Mouse (Mus musculus) limb, embryonic 14.5 days (tissue): Measurements from ENCODE around the gene Uqcc1. TPM values are rescaled to one million over a fixed set of nuclear protein-coding genes. Genes with fewer than 3 reads are reported as not detected.

Experiments used
- ATAC-seq: fragments of 200-750 bp; cut with Nextera tagmentation; 2 replicates; pipeline ENCODE4 v1.8.0; 2017; ENCODE audit warnings: low read depth, moderate number of reproducible peaks, moderate TSS enrichment; ENCODE audit not compliant: low FRiP score
- DNase-seq: peaks from one replicate; pipeline ENCODE4 v3.0.0-alpha.2; 2015; ENCODE audit warnings: low spot score
- H3K27ac ChIP-seq: fragments of 300-500 bp; sonication (generic); replicated peaks from 2 replicates; pipeline ENCODE4 v1.5.1; 2014; ENCODE audit warnings: low read depth, mild to moderate bottlenecking, low read length, moderate library complexity, mixed read lengths
- H3K27me3 ChIP-seq: fragments of 300-500 bp; sonication (generic); 2 replicates; pipeline ENCODE4 v1.6.1; 2014; ENCODE audit warnings: low read length, mixed read lengths; ENCODE audit not compliant: control insufficient read depth, insufficient read depth
- H3K36me3 ChIP-seq: fragments of 300-500 bp; sonication (generic); 2 replicates; pipeline ENCODE4 v1.6.1; 2014; ENCODE audit warnings: mild to moderate bottlenecking, low read length, moderate library complexity, mixed read lengths; ENCODE audit not compliant: control insufficient read depth, insufficient read depth
- H3K4me1 ChIP-seq: fragments of 300-500 bp; sonication (generic); 2 replicates; pipeline ENCODE4 v1.6.1; 2014; ENCODE audit warnings: antibody characterized with exemption, low read length, mixed read lengths; ENCODE audit not compliant: control insufficient read depth, insufficient read depth
- H3K4me2 ChIP-seq: fragments of 300-500 bp; sonication (generic); replicated peaks from 2 replicates; pipeline ENCODE4 v1.6.1; 2014; ENCODE audit warnings: low read depth, mild to moderate bottlenecking, low read length, moderate library complexity; ENCODE audit not compliant: severe bottlenecking
- H3K4me3 ChIP-seq: fragments of 300-500 bp; sonication (generic); replicated peaks from 2 replicates; pipeline ENCODE4 v1.5.1; 2014; ENCODE audit warnings: low read length
- H3K9ac ChIP-seq: fragments of 300-500 bp; sonication (generic); 2 replicates; pipeline ENCODE4 v1.6.1; 2014; ENCODE audit warnings: mild to moderate bottlenecking, low read depth, low read length, moderate library complexity; ENCODE audit not compliant: severe bottlenecking
- H3K9me3 ChIP-seq: fragments of 300-500 bp; sonication (generic); 2 replicates; pipeline ENCODE4 v1.6.1; 2016; ENCODE audit warnings: low read length; ENCODE audit not compliant: control insufficient read depth
- POLR2A ChIP-seq: fragments of 200-500 bp; IDR thresholded peaks from 2 replicates; pipeline ENCODE4 v1.8.0; 2012; ENCODE audit warnings: inconsistent platforms, mild to moderate bottlenecking, moderate library complexity, borderline replicate concordance; ENCODE audit not compliant: insufficient read depth, insufficient read length; ENCODE audit errors: extremely low read depth
- WGBS: fragments of 180-500 bp; shearing (Covaris S2); extraction: QIAGEN DNeasy Blood & Tissue Kit; methylation state at CpG from one replicate; pipeline ENCODE4 v1.1.7; 2014; 5-methylcytosine and 5-hydroxymethylcytosine counted together
- polyA plus RNA-seq, 2 experiments: library from polyadenylated mRNA; depleted of rRNA in 1 of 2; stranded (reverse) in 1 of 2; unstranded in 1 of 2; fragments of >200 nt; fragmentation: Nextera tagmentation in 1 of 2; extraction: Ambion mirVana in 1 of 2; gene quantifications; 2 replicates each; pipeline versions ENCODE4 v1.2.1 to v1.2.3; 2012 to 2014

The Uqcc1 gene
- polyA plus RNA-seq, 2 experiments: 42.1 to 58.5 TPM

GRCm38 (mm10) chr2:155805925-155806255 is 124.2 kb downstream of the Uqcc1 start:
- Histone ChIP-seq H3K27me3 (no peaks in the 10 kb centered on the region), H3K36me3 (no peaks in the 10 kb centered on the region), H3K4me3 (no peak overlapping the region), H3K9ac (no peak overlapping the region), H3K27ac (no peak overlapping the region), H3K9me3 (no peaks in the 10 kb centered on the region), H3K4me2 (no peak overlapping the region), H3K4me1 (no peaks in the 10 kb centered on the region)
- no peak for DNase-seq
- WGBS: 78% methylated on average over 6 of the region's 6 CpGs
- no peak for TF ChIP-seq POLR2A
- no peak for ATAC-seq

GRCm38 (mm10) chr2:155805231-155805924 is 124.7 kb downstream of the Uqcc1 start:
- H3K4me2 ChIP-seq: no peak overlapping the region
- H3K4me3 ChIP-seq: no peak overlapping the region
- H3K36me3 ChIP-seq: no peaks in the 10 kb centered on the region
- TF ChIP-seq POLR2A: no peak
- DNase-seq: no peak
- 40% methylated on average over 6 of the region's 6 CpGs for WGBS
- no peak for ATAC-seq
- no peak overlapping the region for H3K9ac ChIP-seq
- H3K27ac ChIP-seq: no peak overlapping the region
- no peaks in the 10 kb centered on the region for H3K27me3 ChIP-seq
- H3K9me3 ChIP-seq: no peaks in the 10 kb centered on the region
- H3K4me1 ChIP-seq: no peaks in the 10 kb centered on the region

DNA sequence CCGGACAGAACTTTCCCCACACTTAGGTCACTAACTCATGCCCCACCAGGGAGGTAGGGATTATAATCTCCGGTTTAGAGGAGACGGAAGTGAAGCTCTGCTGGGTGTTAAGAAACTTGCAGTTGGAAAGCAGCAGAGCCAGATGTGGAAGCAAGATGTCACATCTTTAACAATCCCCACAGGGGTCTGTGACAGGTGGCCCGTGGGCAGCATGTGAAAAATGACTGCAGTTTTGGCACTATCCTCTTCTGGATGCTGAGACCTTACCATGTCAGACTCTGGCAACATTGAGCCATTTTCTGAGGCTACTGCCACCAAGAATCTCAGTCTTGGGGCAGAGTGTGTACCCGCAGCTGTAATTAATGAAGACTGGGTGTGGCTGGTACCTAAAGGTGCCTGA is 126.1 kb downstream of the Uqcc1 start:
- DNase-seq: no peak
- Histone ChIP-seq H3K27me3 (no peaks in the 10 kb centered on the region), H3K9me3 (no peaks in the 10 kb centered on the region), H3K36me3 (no peaks in the 10 kb centered on the region), H3K4me3 (no peak overlapping the region), H3K27ac (no peak overlapping the region), H3K4me1 (no peaks in the 10 kb centered on the region), H3K9ac (no peak overlapping the region), H3K4me2 (no peak overlapping the region)
- no peak for TF ChIP-seq POLR2A
- 62% methylated on average over 5 of the region's 5 CpGs for WGBS
- ATAC-seq: no peak

DNA sequence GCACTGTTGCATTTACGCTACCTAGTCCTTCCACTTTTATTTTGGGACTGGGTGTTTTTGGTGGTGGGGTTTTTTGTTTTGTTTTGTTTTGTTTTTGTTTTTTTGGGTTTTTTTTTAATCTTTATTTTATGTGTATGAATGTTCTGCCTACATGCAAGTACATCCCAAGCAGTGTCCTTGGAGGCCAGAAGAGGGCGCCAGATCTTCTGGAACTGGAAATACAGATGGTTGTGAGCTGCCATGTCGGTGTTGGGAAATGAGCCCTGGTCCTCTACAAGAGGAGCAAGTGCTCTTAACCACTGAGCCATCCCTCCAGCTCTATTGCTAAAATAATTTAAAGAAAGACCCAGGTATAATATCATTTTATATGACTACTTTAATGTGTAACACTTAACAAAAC is 127.3 kb downstream of the Uqcc1 start:
- no peaks in the 10 kb centered on the region for H3K4me1 ChIP-seq
- DNase-seq (no peak), ATAC-seq (no peak)
- H3K9ac ChIP-seq: no peak overlapping the region
- TF ChIP-seq POLR2A: no peak
- no peaks in the 10 kb centered on the region for H3K27me3 ChIP-seq
- no peak overlapping the region for H3K4me2 ChIP-seq
- H3K4me3 ChIP-seq: no peak overlapping the region
- WGBS: 58% methylated on average over 3 of the region's 3 CpGs
- no peaks in the 10 kb centered on the region for H3K9me3 ChIP-seq
- H3K27ac ChIP-seq: no peak overlapping the region
- H3K36me3 ChIP-seq: no peaks in the 10 kb centered on the region

DNA sequence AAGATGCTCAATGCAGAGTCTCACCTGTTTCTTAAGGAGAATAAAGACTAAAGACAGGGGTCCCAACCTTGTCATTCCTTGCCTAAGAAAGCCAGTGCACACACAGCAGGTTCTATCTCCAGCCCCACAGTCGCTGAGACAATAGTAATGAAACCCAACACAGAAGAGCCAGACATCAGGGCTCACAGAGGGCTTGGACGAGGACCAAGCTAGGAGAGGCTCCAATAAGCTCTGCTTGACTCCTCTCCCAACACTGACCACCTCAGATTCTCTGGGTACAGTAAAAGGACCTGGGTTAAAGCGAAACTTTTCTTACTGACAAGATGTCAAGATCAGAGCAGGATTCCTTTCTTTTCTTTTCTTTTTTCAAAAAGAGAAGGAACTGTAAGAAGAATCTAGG is 131.5 kb downstream of the Uqcc1 start:
- DNase-seq (no peak), ATAC-seq (no peak)
- no peak overlapping the region for H3K4me3 ChIP-seq
- no peak overlapping the region for H3K27ac ChIP-seq
- no peaks in the 10 kb centered on the region for H3K4me1 ChIP-seq
- H3K27me3 ChIP-seq: no peaks in the 10 kb centered on the region
- H3K9ac ChIP-seq: no peak overlapping the region
- no peak for TF ChIP-seq POLR2A
- 63% methylated on average over 3 of the region's 3 CpGs for WGBS
- H3K9me3 ChIP-seq: no peaks in the 10 kb centered on the region
- no peaks in the 10 kb centered on the region for H3K36me3 ChIP-seq
- no peak overlapping the region for H3K4me2 ChIP-seq

Other genes with a start within 250 kb of the Uqcc1 start
- gene Trpc4ap, start 237.9 kb downstream of the Uqcc1 start, polyA plus RNA-seq (2012; rRNA removed): 166 and 196 TPM in 2 replicates
- 140 and 153 TPM in 2 replicates for gene Trpc4ap, start 237.9 kb downstream of the Uqcc1 start, polyA plus RNA-seq (2014; fragmentation: Nextera tagmentation; extraction: Ambion mirVana)
- 36.1 and 38.5 TPM in 2 replicates for gene Edem2, start 200.8 kb downstream of the Uqcc1 start, polyA plus RNA-seq (2012; rRNA removed)
- 31.3 and 35.0 TPM in 2 replicates for gene Edem2, start 200.8 kb downstream of the Uqcc1 start, polyA plus RNA-seq (2014; fragmentation: Nextera tagmentation; extraction: Ambion mirVana)
- gene Gm17581, start 194.4 kb downstream of the Uqcc1 start, polyA plus RNA-seq (2012; rRNA removed): not detected in 2 replicates
- gene Gm17581, start 194.4 kb downstream of the Uqcc1 start, polyA plus RNA-seq (2014; fragmentation: Nextera tagmentation; extraction: Ambion mirVana): not detected in 2 replicates
- gene Procr, start 179.2 kb downstream of the Uqcc1 start, polyA plus RNA-seq (2012; rRNA removed): 6.2 and 8.2 TPM in 2 replicates
- 4.3 and 5.2 TPM in 2 replicates for gene Procr, start 179.2 kb downstream of the Uqcc1 start, polyA plus RNA-seq (2014; fragmentation: Nextera tagmentation; extraction: Ambion mirVana)
- 0.30 and 0.44 TPM in 2 replicates for gene Mmp24, start 155.0 kb downstream of the Uqcc1 start, polyA plus RNA-seq (2012; rRNA removed)
- 0.04 and 0.07 TPM in 2 replicates for gene Mmp24, start 155.0 kb downstream of the Uqcc1 start, polyA plus RNA-seq (2014; fragmentation: Nextera tagmentation; extraction: Ambion mirVana)
- gene BC029722, start 110.9 kb downstream of the Uqcc1 start, polyA plus RNA-seq (2012; rRNA removed): 20.6 and 22.2 TPM in 2 replicates
- 12.1 and 14.1 TPM in 2 replicates for gene BC029722, start 110.9 kb downstream of the Uqcc1 start, polyA plus RNA-seq (2014; fragmentation: Nextera tagmentation; extraction: Ambion mirVana)
- gene Eif6, start 103.4 kb downstream of the Uqcc1 start, polyA plus RNA-seq (2012; rRNA removed): 95.8 and 98.7 TPM in 2 replicates
- gene Eif6, start 103.4 kb downstream of the Uqcc1 start, polyA plus RNA-seq (2014; fragmentation: Nextera tagmentation; extraction: Ambion mirVana): 170 and 174 TPM in 2 replicates
- gene Fam83c, start 95.5 kb downstream of the Uqcc1 start, polyA plus RNA-seq (2012; rRNA removed): 1.5 and 2.0 TPM in 2 replicates
- 1.4 and 2.1 TPM in 2 replicates for gene Fam83c, start 95.5 kb downstream of the Uqcc1 start, polyA plus RNA-seq (2014; fragmentation: Nextera tagmentation; extraction: Ambion mirVana)
- 0.13 TPM in 1 of 2 replicates, not detected in the other for gene Gm15557, start 10.4 kb upstream of the Uqcc1 start, polyA plus RNA-seq (2012; rRNA removed)
- 0.17 and 0.18 TPM in 2 replicates for gene Gm15557, start 10.4 kb upstream of the Uqcc1 start, polyA plus RNA-seq (2014; fragmentation: Nextera tagmentation; extraction: Ambion mirVana)
- 40.9 and 58.7 TPM in 2 replicates for gene Gdf5, start 15.1 kb upstream of the Uqcc1 start, polyA plus RNA-seq (2012; rRNA removed)
- gene Gdf5, start 15.1 kb upstream of the Uqcc1 start, polyA plus RNA-seq (2014; fragmentation: Nextera tagmentation; extraction: Ambion mirVana): 64.8 and 87.0 TPM in 2 replicates
- 24.5 and 31.3 TPM in 2 replicates for gene Cep250, start 26.1 kb upstream of the Uqcc1 start, polyA plus RNA-seq (2012; rRNA removed)
- gene Cep250, start 26.1 kb upstream of the Uqcc1 start, polyA plus RNA-seq (2014; fragmentation: Nextera tagmentation; extraction: Ambion mirVana): 19.4 and 20.1 TPM in 2 replicates
- gene 6430550D23Rik, start 77.7 kb upstream of the Uqcc1 start, polyA plus RNA-seq (2012; rRNA removed): 3.7 and 4.6 TPM in 2 replicates
- 1.9 and 2.6 TPM in 2 replicates for gene 6430550D23Rik, start 77.7 kb upstream of the Uqcc1 start, polyA plus RNA-seq (2014; fragmentation: Nextera tagmentation; extraction: Ambion mirVana)
- gene Ergic3, start 77.7 kb upstream of the Uqcc1 start, polyA plus RNA-seq (2012; rRNA removed): 261 and 271 TPM in 2 replicates
- gene Ergic3, start 77.7 kb upstream of the Uqcc1 start, polyA plus RNA-seq (2014; fragmentation: Nextera tagmentation; extraction: Ambion mirVana): 264 and 273 TPM in 2 replicates
- 0.03 and 0.11 TPM in 2 replicates for gene Fer1l4, start 122.6 kb upstream of the Uqcc1 start, polyA plus RNA-seq (2012; rRNA removed)
- not detected in 2 replicates for gene Fer1l4, start 122.6 kb upstream of the Uqcc1 start, polyA plus RNA-seq (2014; fragmentation: Nextera tagmentation; extraction: Ambion mirVana)
- 5.7 and 7.9 TPM in 2 replicates for gene Spag4, start 134.9 kb upstream of the Uqcc1 start, polyA plus RNA-seq (2012; rRNA removed)
- 2.1 and 3.0 TPM in 2 replicates for gene Spag4, start 134.9 kb upstream of the Uqcc1 start, polyA plus RNA-seq (2014; fragmentation: Nextera tagmentation; extraction: Ambion mirVana)
- gene Cpne1, start 181.7 kb upstream of the Uqcc1 start, polyA plus RNA-seq (2012; rRNA removed): 90.7 and 123 TPM in 2 replicates
- 37.8 and 42.6 TPM in 2 replicates for gene Cpne1, start 181.7 kb upstream of the Uqcc1 start, polyA plus RNA-seq (2014; fragmentation: Nextera tagmentation; extraction: Ambion mirVana)
- gene Rbm12, start 181.7 kb upstream of the Uqcc1 start, polyA plus RNA-seq (2012; rRNA removed): 28.5 and 35.0 TPM in 2 replicates
- 30.6 and 33.3 TPM in 2 replicates for gene Rbm12, start 181.7 kb upstream of the Uqcc1 start, polyA plus RNA-seq (2014; fragmentation: Nextera tagmentation; extraction: Ambion mirVana)
- gene Gm28036, start 196.8 kb upstream of the Uqcc1 start, polyA plus RNA-seq (2012; rRNA removed): 14.4 and 23.3 TPM in 2 replicates
- gene Gm28036, start 196.8 kb upstream of the Uqcc1 start, polyA plus RNA-seq (2014; fragmentation: Nextera tagmentation; extraction: Ambion mirVana): 10.9 and 12.8 TPM in 2 replicates
- 312 and 331 TPM in 2 replicates for gene Romo1, start 213.7 kb upstream of the Uqcc1 start, polyA plus RNA-seq (2012; rRNA removed)
- gene Romo1, start 213.7 kb upstream of the Uqcc1 start, polyA plus RNA-seq (2014; fragmentation: Nextera tagmentation; extraction: Ambion mirVana): 406 and 435 TPM in 2 replicates
- gene Nfs1, start 213.9 kb upstream of the Uqcc1 start, polyA plus RNA-seq (2012; rRNA removed): 36.6 and 36.8 TPM in 2 replicates
- gene Nfs1, start 213.9 kb upstream of the Uqcc1 start, polyA plus RNA-seq (2014; fragmentation: Nextera tagmentation; extraction: Ambion mirVana): 36.6 and 39.0 TPM in 2 replicates
- 251 and 297 TPM in 2 replicates for gene Rbm39, start 249.9 kb upstream of the Uqcc1 start, polyA plus RNA-seq (2012; rRNA removed)
- 728 and 775 TPM in 2 replicates for gene Rbm39, start 249.9 kb upstream of the Uqcc1 start, polyA plus RNA-seq (2014; fragmentation: Nextera tagmentation; extraction: Ambion mirVana)